Mouse (Mus musculus) kidney, embryonic 14.5 days (tissue): Measurements from ENCODE around the gene Myom1. TPM values are rescaled to one million over a fixed set of nuclear protein-coding genes. Genes with fewer than 3 reads are reported as not detected.
"Not testable (repeated sequence)": the region's sequence is repeated elsewhere in the genome, so short reads cannot be mapped to it uniquely, and the experiment has no call there.

Experiments used
- ATAC-seq: fragments of 200-750 bp; cut with Nextera tagmentation; 2 replicates; pipeline ENCODE4 v1.8.0; 2017; ENCODE audit warnings: moderate number of reproducible peaks, mild to moderate bottlenecking, moderate TSS enrichment, moderate library complexity; ENCODE audit not compliant: low FRiP score, low TSS enrichment
- H3K27ac ChIP-seq: fragments of 300-500 bp; sonication (generic); 2 replicates; pipeline ENCODE4 v1.5.1; 2014; ENCODE audit warnings: low read depth, mild to moderate bottlenecking, low read length, moderate library complexity, mixed read lengths
- H3K27me3 ChIP-seq: fragments of 300-500 bp; sonication (generic); 2 replicates; pipeline ENCODE4 v1.6.1; 2014; ENCODE audit warnings: mild to moderate bottlenecking, low read length; ENCODE audit not compliant: control insufficient read depth, insufficient read depth
- H3K36me3 ChIP-seq: fragments of 300-500 bp; sonication (generic); 2 replicates; pipeline ENCODE4 v1.6.1; 2014; ENCODE audit warnings: low read length, mixed read lengths; ENCODE audit not compliant: control insufficient read depth, insufficient read depth
- H3K4me1 ChIP-seq: fragments of 300-500 bp; sonication (generic); 2 replicates; pipeline ENCODE4 v1.6.1; 2014; ENCODE audit warnings: low read length, mixed read lengths; ENCODE audit not compliant: control insufficient read depth, insufficient read depth
- H3K4me2 ChIP-seq: fragments of 300-500 bp; sonication (generic); replicated peaks from 2 replicates; pipeline ENCODE4 v1.6.1; 2014; ENCODE audit warnings: low read depth, mild to moderate bottlenecking, low read length
- H3K4me3 ChIP-seq: fragments of 300-500 bp; sonication (generic); 2 replicates; pipeline ENCODE4 v1.5.1; 2014; ENCODE audit warnings: mild to moderate bottlenecking, low read length
- H3K9ac ChIP-seq: fragments of 300-500 bp; sonication (generic); 2 replicates; pipeline ENCODE4 v1.6.1; 2014; ENCODE audit warnings: low read depth, mild to moderate bottlenecking, low read length, moderate library complexity
- H3K9me3 ChIP-seq: fragments of 300-500 bp; sonication (generic); 2 replicates; pipeline ENCODE4 v1.6.1; 2016; ENCODE audit warnings: low read length; ENCODE audit not compliant: control insufficient read depth
- WGBS: fragments of 180-500 bp; shearing (Covaris S2); extraction: QIAGEN DNeasy Blood & Tissue Kit; methylation state at CpG from one replicate; pipeline ENCODE4 v1.1.7; 2014; 5-methylcytosine and 5-hydroxymethylcytosine counted together
- polyA plus RNA-seq: library from polyadenylated mRNA; unstranded; fragments of >200 nt; fragmentation: Nextera tagmentation; extraction: Ambion mirVana; gene quantifications from 2 replicates; pipeline ENCODE4 v1.2.1, GENCODE M21; 2014

Myom1 gene
- polyA plus RNA-seq = 3.0 and 3.6 TPM in 2 replicates

GRCm38 (mm10) chr17:71002081-71002743, at the start of gene Myom1:
Gene Myom1 (plus strand): TSS chr17:71002633.
- Histone ChIP-seq H3K27ac (peak within 1 kb of the TSS; percentile 100), H3K4me2 (peak within 1 kb of the TSS; percentile 60), H3K9me3 (no peaks in the 10 kb centered on the region), H3K27me3 (no peaks in the 10 kb centered on the region), H3K4me3 (peak within 1 kb of the TSS; percentile 72), H3K36me3 (no peaks in the 10 kb centered on the region; the same call in 1 of the 2 replicates), H3K4me1 (peaks cover 29% of the 10 kb centered on the region), H3K9ac (peak within 1 kb of the TSS; percentile 98)
- WGBS = under 1% methylated on average over 62 of the region's 65 CpGs
- peak; percentile 98 for ATAC-seq

DNA sequence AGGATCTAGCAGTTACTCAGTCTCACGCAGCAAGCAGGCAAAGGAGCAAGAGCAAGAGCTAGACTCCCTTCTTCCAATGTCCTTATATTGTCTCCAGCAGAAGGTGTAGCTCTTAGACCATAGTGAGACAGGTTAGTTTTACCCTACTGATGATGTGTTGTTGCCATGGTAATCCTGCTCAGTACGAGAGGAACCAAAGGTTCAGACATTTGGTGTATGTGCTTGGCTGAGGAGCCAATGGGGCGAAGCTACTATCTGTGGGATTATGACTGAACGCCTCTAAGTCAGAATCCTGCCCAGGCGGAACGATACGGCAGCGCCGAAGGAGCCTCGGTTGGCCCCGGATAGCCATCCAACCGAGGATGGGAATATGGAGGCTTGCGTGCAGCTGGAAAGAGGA, 38.9 kb upstream of the Myom1 start:
- H3K4me2 ChIP-seq, H3K4me3 ChIP-seq, H3K36me3 ChIP-seq, H3K27ac ChIP-seq, H3K27me3 ChIP-seq, H3K9ac ChIP-seq, H3K9me3 ChIP-seq, H3K4me1 ChIP-seq: not testable (repeated sequence)
- WGBS = 76% methylated on average over 12 of the region's 13 CpGs
- peak; percentile 100 for ATAC-seq

- no peaks in the 10 kb centered on the region for H3K27me3 ChIP-seq
- no peaks in the 10 kb centered on the region for H3K36me3 ChIP-seq
- H3K9me3 ChIP-seq = no peaks in the 10 kb centered on the region
- WGBS = 78% methylated on average over 2 of the region's 2 CpGs
- ATAC-seq = no peak
- H3K9ac ChIP-seq = no peak overlapping the region
- H3K4me3 ChIP-seq = no peak overlapping the region
- no peak overlapping the region for H3K27ac ChIP-seq
- H3K4me1 ChIP-seq = no peaks in the 10 kb centered on the region
- H3K4me2 ChIP-seq = no peak overlapping the region
Observed at GRCm38 (mm10) chr17:70965281-70965680, 37.2 kb upstream of the Myom1 start.

GRCm38 (mm10) chr17:70966126-70966525, 36.3 kb upstream of the Myom1 start:
- H3K4me2 ChIP-seq = no peak overlapping the region
- H3K27me3 ChIP-seq = no peaks in the 10 kb centered on the region
- no peaks in the 10 kb centered on the region for H3K36me3 ChIP-seq
- WGBS = 73% methylated on average over 7 of the region's 7 CpGs
- H3K9me3 ChIP-seq = no peaks in the 10 kb centered on the region
- ATAC-seq = no peak
- no peak overlapping the region for H3K4me3 ChIP-seq
- no peaks in the 10 kb centered on the region for H3K4me1 ChIP-seq
- no peak overlapping the region for H3K27ac ChIP-seq
- no peak overlapping the region for H3K9ac ChIP-seq

GRCm38 (mm10) chr17:70967191-70967590, 35.2 kb upstream of the Myom1 start:
- H3K9me3 ChIP-seq = no peaks in the 10 kb centered on the region
- H3K4me2 ChIP-seq = no peak overlapping the region
- no peak for ATAC-seq
- no peaks in the 10 kb centered on the region for H3K4me1 ChIP-seq
- no peak overlapping the region for H3K9ac ChIP-seq
- no peaks in the 10 kb centered on the region for H3K27me3 ChIP-seq
- H3K27ac ChIP-seq = no peak overlapping the region
- WGBS = 46% methylated on average over 9 of the region's 9 CpGs
- H3K36me3 ChIP-seq = no peaks in the 10 kb centered on the region
- H3K4me3 ChIP-seq = no peak overlapping the region

- no peak overlapping the region for H3K27ac ChIP-seq
- H3K9ac ChIP-seq = no peak overlapping the region
- H3K36me3 ChIP-seq = no peaks in the 10 kb centered on the region
- H3K4me2 ChIP-seq = no peak overlapping the region
- ATAC-seq = no peak
- no peaks in the 10 kb centered on the region for H3K4me1 ChIP-seq
- 56% methylated on average over 12 of the region's 12 CpGs for WGBS
- H3K27me3 ChIP-seq = no peaks in the 10 kb centered on the region
- H3K9me3 ChIP-seq = no peaks in the 10 kb centered on the region
- no peak overlapping the region for H3K4me3 ChIP-seq
Observed at GRCm38 (mm10) chr17:70967646-70968045, 34.8 kb upstream of the Myom1 start.

DNA sequence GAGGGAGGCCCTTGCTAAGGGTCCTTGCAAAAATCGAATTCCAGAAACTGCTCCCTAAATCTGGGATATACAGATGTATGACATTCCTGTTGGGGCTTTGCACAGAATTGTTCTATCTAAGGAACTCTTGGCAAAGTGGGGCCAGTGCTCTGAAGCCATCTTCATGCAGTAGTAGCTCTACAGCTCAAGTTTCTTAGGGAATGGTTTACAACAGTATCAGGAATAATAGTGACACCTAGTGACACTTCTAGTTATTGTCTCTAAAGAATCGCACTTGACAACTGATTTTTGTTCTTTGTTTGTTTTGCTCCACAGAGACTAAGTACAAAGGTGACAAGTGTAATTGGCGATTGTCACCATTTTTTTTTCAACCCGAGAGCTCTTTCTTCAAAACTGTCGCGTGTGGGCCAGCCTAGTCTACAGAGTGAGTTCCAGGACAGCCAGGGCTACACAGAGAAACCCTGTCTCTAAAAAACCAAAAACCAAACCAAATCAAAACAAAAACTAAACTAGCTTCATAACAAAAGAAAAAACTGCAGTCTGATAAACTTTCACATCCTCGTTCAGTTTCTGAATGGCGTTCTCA, 33.7 kb upstream of the Myom1 start:
- Histone ChIP-seq H3K4me2 (no peak overlapping the region), H3K27ac (no peak overlapping the region), H3K36me3 (peaks cover 8% of the 10 kb centered on the region), H3K4me1 (no peaks in the 10 kb centered on the region), H3K9me3 (no peaks in the 10 kb centered on the region), H3K9ac (no peak overlapping the region), H3K27me3 (no peaks in the 10 kb centered on the region), H3K4me3 (no peak overlapping the region)
- WGBS = 21% methylated on average over 8 of the region's 8 CpGs
- peak; percentile 26; the same call in 1 of the 2 replicates for ATAC-seq

GRCm38 (mm10) chr17:70971206-70971605, 31.2 kb upstream of the Myom1 start:
- H3K27me3 ChIP-seq = no peaks in the 10 kb centered on the region
- ATAC-seq = no peak
- H3K4me3 ChIP-seq = no peak overlapping the region
- WGBS = 79% methylated on average over 11 of the region's 11 CpGs
- no peaks in the 10 kb centered on the region for H3K4me1 ChIP-seq
- H3K36me3 ChIP-seq = peaks cover 33% of the 10 kb centered on the region
- H3K9ac ChIP-seq = 0 out of 2 replicates have a peak overlapping the region, but pooled peaks have one; percentile 2
- H3K27ac ChIP-seq = no peak overlapping the region
- no peaks in the 10 kb centered on the region for H3K9me3 ChIP-seq
- H3K4me2 ChIP-seq = no peak overlapping the region

- H3K36me3 ChIP-seq = peaks cover 41% of the 10 kb centered on the region
- H3K27me3 ChIP-seq = no peaks in the 10 kb centered on the region
- no peaks in the 10 kb centered on the region for H3K4me1 ChIP-seq
- H3K4me3 ChIP-seq = no peak overlapping the region
- H3K9ac ChIP-seq = no peak overlapping the region
- 84% methylated on average over 9 of the region's 9 CpGs for WGBS
- ATAC-seq = no peak
- no peak overlapping the region for H3K27ac ChIP-seq
- no peak overlapping the region for H3K4me2 ChIP-seq
- no peaks in the 10 kb centered on the region for H3K9me3 ChIP-seq
Observed at GRCm38 (mm10) chr17:70973398-70973797, 29.0 kb upstream of the Myom1 start.
